Comparison of ENCODE assay signal across 12 mouse cellular contexts in the genomic region with DNA sequence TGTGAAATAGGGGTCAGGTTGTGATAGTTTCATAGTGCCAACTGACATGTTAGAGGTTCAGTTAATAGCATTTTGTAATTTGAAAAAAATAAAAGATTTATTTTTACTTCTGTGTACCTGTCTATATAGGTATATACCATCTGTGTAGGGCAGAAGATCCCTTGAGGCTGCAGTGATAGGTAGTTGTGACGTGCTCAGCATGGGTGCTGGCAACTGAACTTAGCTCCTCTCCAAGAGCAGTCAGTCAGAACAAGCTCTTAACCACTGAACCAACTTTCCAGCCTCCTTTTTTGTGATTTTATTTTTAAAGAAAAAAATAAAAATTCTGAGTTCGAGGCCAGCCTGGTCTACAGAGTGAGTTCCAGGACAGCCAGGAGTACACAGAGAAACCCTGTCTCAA.
"Had no signal": no experiment of that assay in that cellular context is flagged by ENCODE, and none has a peak within 500 bp of the region (broad histone marks: within the 10 kb centered on the region; RNA-seq: fewer than 3 reads in every experiment).

No protein-coding gene starts in this region.

- DNase-seq: retina, postnatal 1 day; right cerebral cortex, adult 18-20 months; right cerebral cortex, postnatal 14 days; right cerebral cortex, postnatal 25 days; right cerebral cortex, postnatal 4 days; spleen, adult 18-20 months; thymus, adult 18-20 months; thymus, adult 2 months; thymus, postnatal 14 days; thymus, postnatal 25 days; thymus, postnatal 36 days; thymus, postnatal 4 days had no signal
